Comparison of ENCODE assay signal across 10 mouse cellular contexts in the genomic region with DNA sequence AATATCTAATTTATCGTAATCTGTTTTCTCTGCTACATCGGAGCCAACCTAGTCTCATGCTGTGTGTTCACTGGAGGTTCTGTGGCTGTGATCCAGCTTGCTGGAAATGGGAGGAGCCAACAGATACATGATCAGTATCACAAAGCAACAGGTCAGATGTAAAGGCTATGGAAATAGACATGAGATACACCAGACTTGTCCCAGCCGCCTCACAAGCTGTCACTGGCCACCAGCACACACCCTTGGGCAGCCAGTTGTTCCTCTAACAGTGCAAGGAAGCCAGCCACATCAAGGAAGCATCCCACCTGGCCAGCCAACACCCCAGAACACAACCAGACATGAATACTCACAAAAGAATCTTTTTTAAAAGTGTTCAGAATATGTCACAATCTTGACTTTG.
"Had no signal": no experiment of that assay in that cellular context is flagged by ENCODE, and none has a peak within 500 bp of the region (broad histone marks: within the 10 kb centered on the region; RNA-seq: fewer than 3 reads in every experiment).

No protein-coding gene starts in this region.

- H3K27me3 ChIP-seq: liver, embryonic 13.5 days; lung, embryonic 15.5 days; midbrain, embryonic 12.5 days; stomach, embryonic 15.5 days had no signal

- H3K4me2 ChIP-seq: limb, embryonic 12.5 days; liver, embryonic 13.5 days; lung, embryonic 15.5 days; midbrain, embryonic 12.5 days; stomach, embryonic 15.5 days had no signal

- H3K36me3 ChIP-seq: limb, embryonic 12.5 days; liver, embryonic 13.5 days; lung, embryonic 15.5 days; midbrain, embryonic 12.5 days; stomach, embryonic 15.5 days had no signal

- H3K4me3 ChIP-seq: layer of hippocampus, adult 2 months; limb, embryonic 12.5 days; liver, embryonic 13.5 days; lung, embryonic 15.5 days; megakaryocyte, embryonic 14.5 days; midbrain, embryonic 12.5 days; stomach, embryonic 15.5 days had no signal

- H3K9me3 ChIP-seq: limb, embryonic 12.5 days; liver, embryonic 13.5 days; lung, embryonic 15.5 days; midbrain, embryonic 12.5 days; stomach, embryonic 15.5 days had no signal

- H3K27ac ChIP-seq: kidney, postnatal 0 days; layer of hippocampus, adult 2 months; limb, embryonic 12.5 days; liver, embryonic 13.5 days; lung, embryonic 15.5 days; macrophage; midbrain, embryonic 12.5 days; stomach, embryonic 15.5 days had no signal

- H3K4me1 ChIP-seq: limb, embryonic 12.5 days; liver, embryonic 13.5 days; lung, embryonic 15.5 days; midbrain, embryonic 12.5 days; stomach, embryonic 15.5 days had no signal

- H3K9ac ChIP-seq: limb, embryonic 12.5 days; liver, embryonic 13.5 days; liver, postnatal 0 days; lung, embryonic 15.5 days; midbrain, embryonic 12.5 days; stomach, embryonic 15.5 days had no signal
